Mouse (Mus musculus) intestine, embryonic 14.5 days (tissue): Measurements from ENCODE around the gene Taok3. TPM values are rescaled to one million over a fixed set of nuclear protein-coding genes. Genes with fewer than 3 reads are reported as not detected.

Source experiments
- ATAC-seq: fragments of 200-750 bp; cut with Nextera tagmentation; replicated peaks from 2 replicates; pipeline ENCODE4 v1.8.0; 2017; ENCODE audit warnings: low read depth, moderate number of reproducible peaks, moderate TSS enrichment, moderate library complexity; ENCODE audit not compliant: low FRiP score, low TSS enrichment
- DNase-seq: peaks from one replicate; pipeline ENCODE4 v3.0.0-alpha.2; 2018; ENCODE audit warnings: low spot score
- H3K27ac ChIP-seq: fragments of 300-500 bp; sonication (generic); 2 replicates; pipeline ENCODE4 v1.5.1; 2014; ENCODE audit warnings: low read depth, mild to moderate bottlenecking, control low read depth
- H3K27me3 ChIP-seq: fragments of 300-500 bp; sonication (generic); replicated peaks from 2 replicates; pipeline ENCODE4 v1.6.1; 2014; ENCODE audit warnings: low read length, control low read depth; ENCODE audit not compliant: control insufficient read depth, insufficient read depth
- H3K36me3 ChIP-seq: fragments of 300-500 bp; sonication (generic); 2 replicates; pipeline ENCODE4 v1.6.1; 2014; ENCODE audit warnings: low read length, control low read depth; ENCODE audit not compliant: control insufficient read depth, insufficient read depth
- H3K4me1 ChIP-seq: fragments of 300-500 bp; sonication (generic); replicated peaks from 2 replicates; pipeline ENCODE4 v1.6.1; 2014; ENCODE audit warnings: low read length, control low read depth, mixed read lengths; ENCODE audit not compliant: control insufficient read depth, insufficient read depth
- H3K4me2 ChIP-seq: fragments of 300-500 bp; sonication (generic); 2 replicates; pipeline ENCODE4 v1.6.1; 2014; ENCODE audit warnings: low read length
- H3K4me3 ChIP-seq: fragments of 300-500 bp; sonication (generic); 2 replicates; pipeline ENCODE4 v1.5.1; 2014; ENCODE audit warnings: low read depth, low read length, control low read depth, mixed read lengths
- H3K9ac ChIP-seq: fragments of 300-500 bp; sonication (generic); 2 replicates; pipeline ENCODE4 v1.6.1; 2014; ENCODE audit warnings: mild to moderate bottlenecking, low read length
- H3K9me3 ChIP-seq: fragments of 300-500 bp; sonication (generic); 2 replicates; pipeline ENCODE4 v1.6.1; 2016; ENCODE audit warnings: low read length, control low read depth; ENCODE audit not compliant: control insufficient read depth
- WGBS: fragments of 180-500 bp; shearing (Covaris S2); extraction: QIAGEN DNeasy Blood & Tissue Kit; methylation state at CpG from one replicate; pipeline ENCODE4 v1.1.7; 2014; 5-methylcytosine and 5-hydroxymethylcytosine counted together
- polyA plus RNA-seq: library from polyadenylated mRNA; unstranded; fragments of >200 nt; fragmentation: Nextera tagmentation; extraction: Ambion mirVana; gene quantifications from 2 replicates; pipeline ENCODE4 v1.2.1, GENCODE M21; 2014

The Taok3 gene
- polyA plus RNA-seq, 1 experiment from 2014 or later: 37.7 TPM

DNA sequence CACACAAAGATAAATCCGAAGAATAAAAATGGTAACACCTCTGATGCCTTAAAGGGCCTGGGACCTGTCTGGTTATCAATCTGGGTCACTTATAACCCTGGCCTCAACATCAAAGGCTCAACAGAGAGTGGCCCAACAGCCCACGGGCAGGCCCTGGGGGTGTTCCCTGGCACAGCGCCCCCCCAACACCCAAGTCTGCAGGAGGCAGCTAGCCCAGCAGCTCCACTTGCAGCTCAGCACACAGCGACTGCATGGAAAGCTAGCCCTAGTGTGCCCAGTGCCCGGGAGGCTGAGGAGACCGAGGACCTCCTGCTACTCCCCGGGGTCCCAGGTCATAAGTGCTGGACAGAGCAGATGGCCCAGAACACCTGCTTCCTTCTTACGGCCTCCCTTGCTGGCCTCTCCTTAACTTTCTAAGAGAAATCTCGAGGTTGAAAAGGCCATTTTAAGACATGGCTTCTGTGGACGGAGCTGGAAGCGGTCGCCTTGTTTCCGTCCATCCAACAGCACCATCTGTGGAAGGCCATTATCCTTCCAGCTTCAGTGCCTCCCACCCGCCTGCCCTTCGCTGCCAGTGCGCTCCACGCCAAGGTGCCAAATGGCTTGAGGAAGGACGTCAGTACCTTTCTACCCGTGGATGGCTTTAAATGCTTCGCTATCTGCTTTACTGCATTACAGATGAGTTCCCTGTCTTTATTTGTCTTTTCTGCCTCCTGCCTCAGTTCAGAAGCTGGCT, 16.6 kb upstream of the Taok3 start:
- WGBS: 95% methylated on average over 20 of the region's 20 CpGs
- Histone ChIP-seq H3K27ac (no peak overlapping the region), H3K4me2 (no peak overlapping the region), H3K4me3 (no peak overlapping the region), H3K4me1 (no peaks in the 10 kb centered on the region), H3K27me3 (no peaks in the 10 kb centered on the region), H3K9me3 (no peaks in the 10 kb centered on the region), H3K36me3 (peaks cover 98% of the 10 kb centered on the region), H3K9ac (no peak overlapping the region)
- ATAC-seq: no peak
- no peak for DNase-seq

DNA sequence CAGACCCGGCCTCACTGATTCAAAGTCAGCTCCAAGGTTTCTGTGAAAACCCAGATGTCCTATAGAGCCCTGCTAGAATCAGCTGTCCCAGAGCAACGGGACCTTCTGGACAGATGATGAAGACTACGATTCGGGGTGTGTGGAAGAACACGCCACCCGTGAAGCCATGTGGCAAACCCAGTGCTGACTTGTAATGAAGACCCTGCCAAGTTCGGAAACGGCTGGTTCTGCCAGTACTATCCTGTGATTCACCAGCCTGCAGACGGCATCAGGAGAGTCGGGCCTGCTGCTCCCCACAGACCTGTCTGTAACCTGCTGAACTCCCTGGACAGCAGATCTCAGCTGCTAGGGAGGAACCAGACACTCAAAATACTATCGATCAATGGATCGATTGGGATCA, 15.6 kb upstream of the Taok3 start:
- Histone ChIP-seq H3K9me3 (no peaks in the 10 kb centered on the region), H3K27me3 (no peaks in the 10 kb centered on the region), H3K9ac (no peak overlapping the region), H3K36me3 (peaks cover 98% of the 10 kb centered on the region), H3K4me2 (no peak overlapping the region), H3K27ac (no peak overlapping the region), H3K4me1 (no peaks in the 10 kb centered on the region), H3K4me3 (no peak overlapping the region)
- DNase-seq (no peak), ATAC-seq (no peak)
- whole genome bisulfite sequencing: 95% methylated on average over 12 of the region's 12 CpGs

DNA sequence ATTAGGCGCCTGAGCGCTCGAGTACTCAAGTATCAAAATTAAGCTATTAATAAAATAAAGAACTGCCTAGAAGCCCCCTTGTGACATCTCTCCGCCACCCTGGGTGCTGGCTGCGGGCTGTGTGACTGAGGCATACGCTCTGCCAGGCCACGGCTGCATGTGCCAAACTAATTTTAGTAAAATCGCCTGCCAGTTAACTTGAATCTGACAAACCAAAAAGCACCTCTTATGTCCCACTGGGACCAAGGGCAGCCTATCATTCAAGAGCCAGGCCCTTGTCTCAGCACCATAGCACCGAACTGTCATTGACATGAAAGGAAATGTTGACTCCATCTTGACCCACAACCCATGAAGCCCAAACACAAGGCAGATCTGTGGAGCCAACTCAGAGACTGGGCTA, 14.2 kb upstream of the Taok3 start:
- Histone ChIP-seq H3K4me1 (no peaks in the 10 kb centered on the region), H3K9ac (no peak overlapping the region), H3K27ac (no peak overlapping the region), H3K4me3 (no peak overlapping the region), H3K27me3 (no peaks in the 10 kb centered on the region), H3K4me2 (no peak overlapping the region), H3K36me3 (peaks cover 96% of the 10 kb centered on the region), H3K9me3 (no peaks in the 10 kb centered on the region)
- WGBS: 87% methylated on average over 9 of the region's 9 CpGs
- no peak for DNase-seq
- ATAC-seq: no peak

DNA sequence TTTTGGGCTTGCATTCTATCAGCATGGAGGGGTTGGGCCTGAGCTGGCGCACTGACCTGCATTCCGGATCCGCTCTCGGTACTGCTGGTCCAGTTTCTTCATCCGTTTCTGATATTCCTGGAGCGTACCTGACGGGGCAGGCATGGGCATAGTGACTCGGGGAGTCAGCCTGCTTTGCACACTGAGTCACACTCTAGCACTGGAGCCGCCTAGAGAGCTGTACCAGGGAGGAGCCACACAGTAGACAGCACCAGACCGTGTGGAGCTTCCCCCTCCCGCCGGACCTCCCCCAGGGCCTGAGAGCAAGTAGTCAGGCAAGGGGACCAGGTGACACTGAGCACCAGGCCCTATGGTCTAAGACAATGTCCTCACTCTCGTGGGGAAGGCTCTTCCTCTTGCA, 11.6 kb upstream of the Taok3 start:
- WGBS: 91% methylated on average over 13 of the region's 13 CpGs
- no peaks in the 10 kb centered on the region for H3K4me1 ChIP-seq
- no peak overlapping the region for H3K9ac ChIP-seq
- ATAC-seq (no peak), DNase-seq (no peak)
- no peak overlapping the region for H3K4me2 ChIP-seq
- H3K4me3 ChIP-seq: no peak overlapping the region
- H3K9me3 ChIP-seq: no peaks in the 10 kb centered on the region
- peaks cover 95% of the 10 kb centered on the region for H3K36me3 ChIP-seq
- H3K27me3 ChIP-seq: no peaks in the 10 kb centered on the region
- H3K27ac ChIP-seq: no peak overlapping the region

GRCm38 (mm10) chr5:117108731-117109130, 11.2 kb upstream of the Taok3 start:
- ATAC-seq: no peak
- no peaks in the 10 kb centered on the region for H3K4me1 ChIP-seq
- no peaks in the 10 kb centered on the region for H3K27me3 ChIP-seq
- no peak overlapping the region for H3K4me2 ChIP-seq
- WGBS: 94% methylated on average over 13 of the region's 13 CpGs
- H3K4me3 ChIP-seq: no peak overlapping the region
- no peak overlapping the region for H3K27ac ChIP-seq
- DNase-seq: no peak
- peaks cover 95% of the 10 kb centered on the region for H3K36me3 ChIP-seq
- no peaks in the 10 kb centered on the region for H3K9me3 ChIP-seq
- no peak overlapping the region for H3K9ac ChIP-seq

- Histone ChIP-seq H3K36me3 (peaks cover 88% of the 10 kb centered on the region), H3K4me2 (no peak overlapping the region), H3K9ac (no peak overlapping the region), H3K4me1 (peaks cover 3% of the 10 kb centered on the region; the same call in 1 of the 2 replicates), H3K9me3 (no peaks in the 10 kb centered on the region), H3K27me3 (no peaks in the 10 kb centered on the region), H3K27ac (no peak overlapping the region), H3K4me3 (no peak overlapping the region)
- WGBS: 81% methylated on average over 8 of the region's 8 CpGs
- no peak for DNase-seq
- ATAC-seq: no peak
Observed at GRCm38 (mm10) chr5:117109522-117109921, 10.4 kb upstream of the Taok3 start.

DNA sequence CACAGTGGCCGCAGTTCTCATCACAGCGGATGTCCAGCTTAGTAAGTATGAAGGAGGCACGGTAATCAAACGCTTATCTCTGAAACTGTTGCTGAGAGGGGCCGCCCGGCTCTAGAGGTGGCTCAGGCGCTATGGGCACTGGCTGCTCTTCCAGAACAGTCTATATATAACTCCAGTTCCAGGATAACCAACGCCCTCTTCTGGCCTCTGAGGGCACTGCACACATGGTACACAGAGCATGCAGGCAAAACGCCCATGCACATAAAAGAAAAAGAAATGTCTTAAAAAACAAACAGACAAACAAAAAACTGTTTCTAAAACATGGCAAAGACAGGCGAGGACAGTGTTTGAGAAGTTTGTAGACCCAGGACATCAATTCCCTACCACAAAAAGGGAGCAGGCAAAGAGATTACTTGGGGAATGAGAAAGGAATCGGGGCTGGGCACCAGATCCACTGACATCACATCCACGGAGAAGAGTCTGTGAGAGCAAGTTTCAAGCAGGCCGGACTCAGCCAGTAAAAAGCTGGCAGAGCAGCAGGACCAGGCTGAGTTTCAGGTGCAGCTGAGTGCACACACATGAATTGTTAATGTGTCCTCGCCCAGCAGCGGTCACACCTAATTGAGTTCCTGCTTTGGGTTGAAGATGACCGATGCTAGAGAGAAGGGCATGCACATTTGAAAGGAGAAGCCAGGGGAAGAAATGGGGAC, 8.7 kb upstream of the Taok3 start:
- Histone ChIP-seq H3K9ac (no peak overlapping the region), H3K27me3 (no peaks in the 10 kb centered on the region), H3K9me3 (no peaks in the 10 kb centered on the region), H3K4me3 (no peak overlapping the region), H3K4me2 (no peak overlapping the region), H3K27ac (no peak overlapping the region), H3K36me3 (peaks cover 71% of the 10 kb centered on the region), H3K4me1 (peaks cover 4% of the 10 kb centered on the region; the same call in 1 of the 2 replicates)
- ATAC-seq (no peak), DNase-seq (no peak)
- 91% methylated on average over 16 of the region's 16 CpGs for WGBS

GRCm38 (mm10) chr5:117111774-117112112, 8.2 kb upstream of the Taok3 start:
- no peaks in the 10 kb centered on the region for H3K27me3 ChIP-seq
- DNase-seq (no peak), ATAC-seq (no peak)
- H3K9ac ChIP-seq: no peak overlapping the region
- no peaks in the 10 kb centered on the region for H3K9me3 ChIP-seq
- H3K4me3 ChIP-seq: no peak overlapping the region
- H3K4me1 ChIP-seq: peaks cover 4% of the 10 kb centered on the region; the same call in 1 of the 2 replicates
- no peak overlapping the region for H3K4me2 ChIP-seq
- peaks cover 66% of the 10 kb centered on the region for H3K36me3 ChIP-seq
- 95% methylated on average over 7 of the region's 7 CpGs for WGBS
- no peak overlapping the region for H3K27ac ChIP-seq

DNA sequence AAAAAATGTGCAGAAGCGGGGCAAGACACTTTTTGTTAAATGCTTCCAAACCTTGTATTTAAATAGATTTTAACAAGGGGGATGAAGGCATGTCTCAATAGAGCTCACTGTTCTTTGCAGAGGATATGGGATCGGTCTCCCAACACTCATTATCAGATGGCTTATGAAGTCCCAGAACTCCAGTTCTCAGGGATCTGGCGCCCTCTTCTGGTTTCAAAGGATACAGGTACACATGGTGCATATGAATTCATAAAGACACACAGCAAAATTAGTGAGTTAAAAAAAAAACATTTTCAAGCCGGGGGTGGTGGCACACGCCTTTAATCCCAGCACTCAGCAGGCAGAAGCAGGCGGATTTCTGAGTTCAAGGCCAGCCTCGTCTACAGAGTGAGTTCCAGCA, 6.6 kb upstream of the Taok3 start:
- no peak overlapping the region for H3K27ac ChIP-seq
- 95% methylated on average over 7 of the region's 7 CpGs for WGBS
- H3K36me3 ChIP-seq: peaks cover 50% of the 10 kb centered on the region
- no peak for DNase-seq
- ATAC-seq: no peak
- H3K4me3 ChIP-seq: no peak overlapping the region
- H3K9me3 ChIP-seq: no peaks in the 10 kb centered on the region
- no peak overlapping the region for H3K4me2 ChIP-seq
- no peak overlapping the region for H3K9ac ChIP-seq
- no peaks in the 10 kb centered on the region for H3K27me3 ChIP-seq
- peaks cover 4% of the 10 kb centered on the region; the same call in 1 of the 2 replicates for H3K4me1 ChIP-seq
